Mouse (Mus musculus): ENCODE measurements around the gene Pim1.

DNA sequence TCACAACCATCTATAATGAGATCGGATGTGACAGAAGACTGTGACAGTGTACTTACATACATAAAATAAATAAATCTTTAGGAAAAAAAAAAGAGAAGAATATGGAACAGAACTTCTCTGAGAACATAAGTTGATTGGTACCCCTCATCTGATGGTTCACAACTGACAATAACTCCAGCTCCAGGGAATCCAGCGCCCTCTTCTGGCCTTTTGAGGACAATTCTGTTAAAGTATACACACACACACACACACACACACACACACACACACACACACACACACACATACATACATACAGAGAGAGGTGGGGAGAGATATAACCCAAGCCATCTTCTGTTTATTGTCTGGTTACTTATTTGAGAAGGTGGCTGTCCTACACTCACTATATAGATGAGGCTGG, 6.1 kb upstream of the Pim1 start:
- TF ChIP-seq POLR2A (IDR thresholded peaks at IDR 0.05; ENCODE audit: low read depth, low read length) (no peak), CTCF (IDR thresholded peaks at IDR 0.05; ENCODE audit: extremely low read depth, insufficient read length, insufficient replicate concordance, low read depth, low read length) (no peak)

Data from small intestine, adult 2 months (tissue).